Mouse (Mus musculus): ENCODE measurements around the gene Grin2a. TPM values are rescaled to one million over a fixed set of nuclear protein-coding genes. Genes with fewer than 3 reads are reported as not detected.

Grin2a gene
- polyA plus RNA-seq, 1 experiment from 2014 or later, result 0.30 TPM

DNA sequence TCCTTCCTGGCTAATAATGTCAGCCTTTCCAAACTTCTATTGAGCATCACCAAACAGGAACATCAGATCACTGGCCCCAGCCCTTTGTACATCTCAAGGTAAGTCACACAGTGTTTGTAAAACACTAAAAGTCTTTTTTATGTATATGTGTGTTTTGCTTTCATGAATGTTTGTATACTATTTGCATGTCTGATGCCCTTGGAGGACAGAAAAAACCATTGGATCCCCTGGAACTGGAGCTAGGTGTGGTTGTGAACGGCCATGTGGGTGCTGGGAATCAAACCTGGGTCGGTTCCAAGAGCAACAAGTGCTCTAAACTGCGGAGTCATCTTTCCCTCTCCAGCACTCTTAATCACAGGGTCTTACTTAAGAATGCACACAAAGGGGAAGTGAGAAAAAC lies 245.7 kb downstream of the Grin2a start:
- Histone ChIP-seq H3K9ac (ENCODE audit: low read length) (no peak overlapping the region), H3K27ac (ENCODE audit: low read depth) (no peak overlapping the region), H3K9me3 (ENCODE audit: control insufficient read depth, low read length) (no peaks in the 10 kb centered on the region), H3K27me3 (replicated peaks; ENCODE audit: control insufficient read depth, insufficient read depth, low read length) (no peaks in the 10 kb centered on the region), H3K4me2 (ENCODE audit: low read length) (no peak overlapping the region), H3K4me1 (replicated peaks; ENCODE audit: control insufficient read depth, insufficient read depth, low read length) (no peaks in the 10 kb centered on the region), H3K36me3 (ENCODE audit: control insufficient read depth, insufficient read depth, low read length) (no peaks in the 10 kb centered on the region), H3K4me3 (ENCODE audit: low read depth, low read length) (no peak overlapping the region)
- ATAC-seq (replicated peaks; ENCODE audit: low FRiP score, low TSS enrichment, low read depth) (no peak), DNase-seq (ENCODE audit: low spot score) (no peak)
- WGBS, result 89% methylated on average over 3 of the region's 3 CpGs

DNA sequence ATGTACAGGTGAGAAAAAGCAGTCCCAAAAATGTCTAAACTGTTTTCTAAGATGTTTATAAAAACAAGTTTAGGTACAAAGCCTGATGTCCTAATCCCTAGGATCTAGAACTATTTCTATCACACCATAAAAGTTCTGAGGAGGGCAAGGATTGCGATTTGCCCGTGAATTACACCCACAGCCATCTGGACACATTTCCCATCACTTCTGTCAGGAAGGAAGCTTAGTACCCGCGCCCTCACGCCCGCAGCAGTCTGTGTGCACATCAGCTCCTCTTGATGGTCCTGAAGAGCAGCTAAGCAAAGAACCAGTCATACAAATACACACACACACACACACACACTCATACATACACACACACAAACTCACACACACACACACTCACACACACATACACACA lies 252.9 kb downstream of the Grin2a start:
- no peak overlapping the region for H3K4me2 ChIP-seq (ENCODE audit: low read length)
- H3K36me3 ChIP-seq (ENCODE audit: control insufficient read depth, insufficient read depth, low read length), result no peaks in the 10 kb centered on the region
- H3K9ac ChIP-seq (ENCODE audit: low read length), result no peak overlapping the region
- ATAC-seq (replicated peaks; ENCODE audit: low FRiP score, low TSS enrichment, low read depth) (no peak), DNase-seq (ENCODE audit: low spot score) (no peak)
- no peaks in the 10 kb centered on the region for H3K4me1 ChIP-seq (replicated peaks; ENCODE audit: control insufficient read depth, insufficient read depth, low read length)
- H3K27me3 ChIP-seq (replicated peaks; ENCODE audit: control insufficient read depth, insufficient read depth, low read length), result no peaks in the 10 kb centered on the region
- 87% methylated on average over 6 of the region's 6 CpGs for WGBS
- H3K9me3 ChIP-seq (ENCODE audit: control insufficient read depth, low read length), result no peaks in the 10 kb centered on the region
- no peak overlapping the region for H3K27ac ChIP-seq (ENCODE audit: low read depth)
- H3K4me3 ChIP-seq (ENCODE audit: low read depth, low read length), result no peak overlapping the region

DNA sequence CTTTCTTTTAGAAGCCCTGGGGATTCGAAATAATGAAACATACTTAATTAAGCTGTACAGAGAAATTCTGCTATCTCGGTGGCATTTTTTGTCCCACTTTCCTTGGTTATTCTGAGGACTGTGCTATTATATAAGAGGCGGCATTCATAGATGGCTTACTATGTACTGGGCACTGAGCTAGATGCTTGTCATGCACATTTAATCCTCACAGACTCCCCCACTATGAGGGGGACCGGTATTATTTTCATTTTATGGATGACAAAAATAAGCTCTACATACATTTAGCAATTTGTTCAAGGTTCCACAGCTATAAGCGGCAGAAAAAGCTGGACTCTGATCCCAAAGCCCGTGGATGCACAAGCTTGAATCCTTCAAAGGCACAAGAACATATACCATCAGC lies 256.7 kb downstream of the Grin2a start:
- 91% methylated on average over 6 of the region's 6 CpGs for WGBS

DNA sequence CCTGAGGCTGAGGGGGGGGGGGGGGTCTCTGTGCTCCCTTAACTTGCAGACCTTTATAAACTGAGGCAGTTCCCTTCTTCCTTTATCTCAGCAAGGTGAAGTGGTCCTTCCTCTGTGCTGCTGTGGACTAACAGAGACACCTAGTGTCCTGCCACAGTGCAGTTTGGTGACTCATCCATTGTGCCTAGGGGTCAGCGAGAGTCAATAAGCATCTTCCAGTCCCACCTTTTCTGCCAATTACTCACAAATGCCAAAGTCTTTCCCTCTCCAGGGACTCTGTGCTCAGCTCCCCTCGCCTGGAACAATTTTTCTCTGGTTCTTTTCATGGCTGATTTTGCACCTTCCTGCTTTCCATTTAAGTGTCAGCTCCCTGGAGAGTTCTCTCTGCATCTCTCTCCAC lies 258.2 kb downstream of the Grin2a start:
- Histone ChIP-seq H3K4me1 (replicated peaks; ENCODE audit: control insufficient read depth, insufficient read depth, low read length) (no peaks in the 10 kb centered on the region), H3K4me3 (ENCODE audit: low read depth, low read length) (no peak overlapping the region), H3K4me2 (ENCODE audit: low read length) (no peak overlapping the region), H3K9me3 (ENCODE audit: control insufficient read depth, low read length) (0 out of 2 replicates have a peak, but pooled peaks cover 4% of the 10 kb centered on the region), H3K36me3 (ENCODE audit: control insufficient read depth, insufficient read depth, low read length) (no peaks in the 10 kb centered on the region), H3K27me3 (replicated peaks; ENCODE audit: control insufficient read depth, insufficient read depth, low read length) (no peaks in the 10 kb centered on the region), H3K27ac (ENCODE audit: low read depth) (no peak overlapping the region), H3K9ac (ENCODE audit: low read length) (no peak overlapping the region)
- DNase-seq (ENCODE audit: low spot score) (no peak), ATAC-seq (replicated peaks; ENCODE audit: low FRiP score, low TSS enrichment, low read depth) (no peak)
- 25% methylated on average over 2 of the region's 2 CpGs for WGBS

More for the DNA sequence above, 256.7 kb downstream of the Grin2a start:
- Histone ChIP-seq H3K4me1 (replicated peaks; ENCODE audit: control insufficient read depth, insufficient read depth, low read length) (no peaks in the 10 kb centered on the region), H3K9me3 (ENCODE audit: control insufficient read depth, low read length) (no peaks in the 10 kb centered on the region), H3K9ac (ENCODE audit: low read length) (no peak overlapping the region), H3K27ac (ENCODE audit: low read depth) (no peak overlapping the region), H3K4me2 (ENCODE audit: low read length) (no peak overlapping the region), H3K36me3 (ENCODE audit: control insufficient read depth, insufficient read depth, low read length) (no peaks in the 10 kb centered on the region), H3K27me3 (replicated peaks; ENCODE audit: control insufficient read depth, insufficient read depth, low read length) (no peaks in the 10 kb centered on the region), H3K4me3 (ENCODE audit: low read depth, low read length) (no peak overlapping the region)
- DNase-seq (ENCODE audit: low spot score), result no peak
- ATAC-seq (replicated peaks; ENCODE audit: low FRiP score, low TSS enrichment, low read depth), result no peak

DNA sequence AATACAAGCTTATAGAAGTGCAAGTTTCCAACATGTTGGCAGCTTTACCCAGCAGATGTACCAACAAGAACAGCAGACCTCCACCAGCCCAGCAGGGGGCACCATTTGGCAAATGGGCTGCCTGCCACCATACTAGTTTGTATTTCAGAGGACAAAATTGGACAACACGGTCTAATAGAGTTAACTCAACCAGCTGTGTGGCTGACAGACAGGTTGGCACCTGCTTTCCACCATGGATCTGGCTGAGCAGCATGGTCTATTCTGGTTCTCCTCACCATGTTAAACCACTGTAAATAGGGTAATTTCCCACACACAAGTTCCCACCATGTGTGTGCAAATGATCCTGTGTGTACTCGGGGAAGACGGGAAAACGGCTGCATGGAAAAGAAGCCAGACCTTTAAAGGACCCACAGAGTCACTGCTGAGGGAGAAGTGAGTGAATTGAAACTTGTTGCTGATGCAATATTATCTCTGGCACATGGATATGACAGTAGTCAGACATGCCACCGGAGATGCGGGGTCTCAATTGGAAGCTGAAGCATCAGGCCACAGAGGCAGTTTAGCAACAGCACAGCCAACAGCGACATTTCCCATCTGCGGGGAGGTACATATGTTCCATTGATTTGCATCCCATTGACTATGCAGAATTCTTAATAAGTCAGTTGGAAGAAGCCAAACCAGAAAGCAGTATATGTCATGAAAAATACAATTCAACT lies 259.8 kb downstream of the Grin2a start:
- ATAC-seq (replicated peaks; ENCODE audit: low FRiP score, low TSS enrichment, low read depth) (no peak), DNase-seq (ENCODE audit: low spot score) (no peak)
- Histone ChIP-seq H3K27ac (ENCODE audit: low read depth) (no peak overlapping the region), H3K4me1 (replicated peaks; ENCODE audit: control insufficient read depth, insufficient read depth, low read length) (no peaks in the 10 kb centered on the region), H3K4me2 (ENCODE audit: low read length) (no peak overlapping the region), H3K27me3 (replicated peaks; ENCODE audit: control insufficient read depth, insufficient read depth, low read length) (no peaks in the 10 kb centered on the region), H3K36me3 (ENCODE audit: control insufficient read depth, insufficient read depth, low read length) (no peaks in the 10 kb centered on the region), H3K9me3 (ENCODE audit: control insufficient read depth, low read length) (0 out of 2 replicates have a peak, but pooled peaks cover 4% of the 10 kb centered on the region), H3K4me3 (ENCODE audit: low read depth, low read length) (no peak overlapping the region), H3K9ac (ENCODE audit: low read length) (no peak overlapping the region)
- 90% methylated on average over 8 of the region's 8 CpGs for WGBS

DNA sequence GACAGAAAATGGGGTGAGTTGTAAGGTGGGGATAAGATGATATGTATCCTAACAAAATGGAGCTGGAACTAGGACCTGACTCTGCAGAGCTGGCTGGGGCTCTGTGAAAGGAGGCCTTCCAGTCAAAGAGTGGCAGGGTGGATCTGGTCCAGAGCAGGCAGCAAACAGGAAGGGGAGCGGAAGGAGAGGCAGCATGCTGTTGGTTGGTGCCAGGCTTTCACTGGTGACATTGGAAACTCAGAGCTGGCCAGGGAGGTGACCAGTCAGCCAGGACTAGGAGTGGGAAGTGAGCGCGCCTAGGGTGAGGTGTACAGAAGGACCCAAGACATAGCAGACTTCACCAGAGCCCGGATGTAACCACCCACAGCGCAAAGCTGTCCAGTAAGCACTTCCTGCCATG lies 267.8 kb downstream of the Grin2a start:
- Histone ChIP-seq H3K4me2 (ENCODE audit: low read length) (no peak overlapping the region), H3K27ac (ENCODE audit: low read depth) (no peak overlapping the region), H3K9ac (ENCODE audit: low read length) (no peak overlapping the region), H3K27me3 (replicated peaks; ENCODE audit: control insufficient read depth, insufficient read depth, low read length) (no peaks in the 10 kb centered on the region), H3K36me3 (ENCODE audit: control insufficient read depth, insufficient read depth, low read length) (no peaks in the 10 kb centered on the region), H3K9me3 (ENCODE audit: control insufficient read depth, low read length) (0 out of 2 replicates have a peak, but pooled peaks cover 4% of the 10 kb centered on the region), H3K4me3 (ENCODE audit: low read depth, low read length) (no peak overlapping the region), H3K4me1 (replicated peaks; ENCODE audit: control insufficient read depth, insufficient read depth, low read length) (no peaks in the 10 kb centered on the region)
- WGBS, result 87% methylated on average over 5 of the region's 5 CpGs
- no peak for ATAC-seq (replicated peaks; ENCODE audit: low FRiP score, low TSS enrichment, low read depth)
- DNase-seq (ENCODE audit: low spot score), result no peak

DNA sequence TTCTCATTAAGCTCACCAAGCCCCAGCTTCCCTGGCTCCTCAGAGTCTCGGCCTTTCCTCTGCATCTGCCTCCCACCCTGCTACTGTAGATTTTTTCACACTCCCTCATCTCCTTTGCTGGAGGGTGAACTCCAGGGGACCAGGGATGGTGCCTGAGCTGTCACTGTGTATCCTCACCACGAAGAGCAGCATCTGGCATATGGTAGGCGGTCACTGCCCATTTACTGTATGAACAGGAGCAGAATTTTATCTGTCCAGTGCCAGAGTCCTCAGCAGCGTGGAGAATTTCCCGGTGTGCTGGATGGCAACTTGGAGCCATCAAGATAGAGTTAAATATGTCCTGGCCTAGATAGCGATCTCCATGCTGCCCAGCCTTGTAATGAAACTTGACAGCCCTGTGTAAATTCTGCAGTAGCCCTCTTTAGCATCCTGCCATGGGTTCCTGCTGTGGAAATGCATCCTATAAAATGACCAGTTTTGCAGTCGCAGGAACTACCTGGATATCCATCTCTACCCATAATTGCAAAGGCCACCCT lies 269.7 kb downstream of the Grin2a start:
- H3K36me3 ChIP-seq (ENCODE audit: control insufficient read depth, insufficient read depth, low read length), result no peaks in the 10 kb centered on the region
- H3K9me3 ChIP-seq (ENCODE audit: control insufficient read depth, low read length), result no peaks in the 10 kb centered on the region
- H3K4me2 ChIP-seq (ENCODE audit: low read length), result no peak overlapping the region
- H3K9ac ChIP-seq (ENCODE audit: low read length), result no peak overlapping the region
- no peak for DNase-seq (ENCODE audit: low spot score)
- no peaks in the 10 kb centered on the region for H3K4me1 ChIP-seq (replicated peaks; ENCODE audit: control insufficient read depth, insufficient read depth, low read length)
- 70% methylated on average over 7 of the region's 7 CpGs for WGBS
- ATAC-seq (replicated peaks; ENCODE audit: low FRiP score, low TSS enrichment, low read depth), result no peak
- no peaks in the 10 kb centered on the region for H3K27me3 ChIP-seq (replicated peaks; ENCODE audit: control insufficient read depth, insufficient read depth, low read length)
- no peak overlapping the region for H3K27ac ChIP-seq (ENCODE audit: low read depth)
- H3K4me3 ChIP-seq (ENCODE audit: low read depth, low read length), result no peak overlapping the region

DNA sequence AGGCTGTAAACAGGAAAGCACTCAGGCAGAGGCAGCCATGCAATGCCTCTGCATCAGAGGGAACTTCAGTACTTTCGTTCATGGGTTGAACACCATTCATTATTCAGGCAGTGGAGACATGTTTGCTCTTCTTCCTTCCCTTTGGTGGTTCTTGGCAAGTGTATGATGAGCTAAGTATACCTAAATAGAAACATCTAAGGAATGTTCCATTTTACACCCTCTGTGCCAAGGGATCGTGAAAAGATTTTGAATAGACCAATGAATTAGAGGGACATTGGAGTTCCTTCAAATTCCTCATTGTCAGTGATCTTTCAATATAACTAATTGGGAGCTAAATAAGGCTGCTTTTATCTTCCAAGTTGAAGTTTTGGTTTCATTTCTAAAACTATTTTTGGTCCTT lies 284.0 kb downstream of the Grin2a start:
- no peak overlapping the region for H3K27ac ChIP-seq (ENCODE audit: low read depth)
- no peaks in the 10 kb centered on the region for H3K4me1 ChIP-seq (replicated peaks; ENCODE audit: control insufficient read depth, insufficient read depth, low read length)
- H3K9me3 ChIP-seq (ENCODE audit: control insufficient read depth, low read length), result no peaks in the 10 kb centered on the region
- 80% methylated on average over 2 of the region's 2 CpGs for WGBS
- no peaks in the 10 kb centered on the region for H3K27me3 ChIP-seq (replicated peaks; ENCODE audit: control insufficient read depth, insufficient read depth, low read length)
- ATAC-seq (replicated peaks; ENCODE audit: low FRiP score, low TSS enrichment, low read depth) (no peak), DNase-seq (ENCODE audit: low spot score) (no peak)
- H3K4me3 ChIP-seq (ENCODE audit: low read depth, low read length), result no peak overlapping the region
- no peaks in the 10 kb centered on the region for H3K36me3 ChIP-seq (ENCODE audit: control insufficient read depth, insufficient read depth, low read length)
- H3K4me2 ChIP-seq (ENCODE audit: low read length), result no peak overlapping the region
- no peak overlapping the region for H3K9ac ChIP-seq (ENCODE audit: low read length)

DNA sequence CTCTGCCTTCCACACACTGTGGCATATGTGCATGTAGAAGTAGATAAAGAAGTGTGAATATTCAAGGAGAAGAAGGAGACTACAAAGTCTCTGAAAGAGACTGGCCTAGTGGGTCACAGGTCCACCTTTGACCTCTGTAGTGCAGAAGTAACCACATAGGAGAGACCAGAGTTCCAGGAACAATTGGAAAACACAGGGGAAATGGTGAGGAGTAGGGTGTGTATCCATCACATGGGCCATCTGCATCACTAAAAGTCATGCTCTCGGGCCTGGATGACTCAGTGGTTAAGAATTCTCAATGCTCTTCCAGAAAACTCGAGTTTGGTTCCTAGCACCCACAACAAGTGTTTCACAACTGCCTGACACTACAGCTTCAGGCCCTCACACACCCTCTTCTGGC lies 285.4 kb downstream of the Grin2a start:
- Histone ChIP-seq H3K9me3 (ENCODE audit: control insufficient read depth, low read length) (no peaks in the 10 kb centered on the region), H3K9ac (ENCODE audit: low read length) (no peak overlapping the region), H3K4me2 (ENCODE audit: low read length) (no peak overlapping the region), H3K27ac (ENCODE audit: low read depth) (no peak overlapping the region), H3K36me3 (ENCODE audit: control insufficient read depth, insufficient read depth, low read length) (no peaks in the 10 kb centered on the region), H3K27me3 (replicated peaks; ENCODE audit: control insufficient read depth, insufficient read depth, low read length) (no peaks in the 10 kb centered on the region), H3K4me3 (ENCODE audit: low read depth, low read length) (no peak overlapping the region), H3K4me1 (replicated peaks; ENCODE audit: control insufficient read depth, insufficient read depth, low read length) (no peaks in the 10 kb centered on the region)
- 76% methylated on average over 2 of the region's 2 CpGs for WGBS
- no peak for ATAC-seq (replicated peaks; ENCODE audit: low FRiP score, low TSS enrichment, low read depth)
- no peak for DNase-seq (ENCODE audit: low spot score)
